25 mouse cellular contexts compared by ENCODE assay signal in the genomic region with DNA sequence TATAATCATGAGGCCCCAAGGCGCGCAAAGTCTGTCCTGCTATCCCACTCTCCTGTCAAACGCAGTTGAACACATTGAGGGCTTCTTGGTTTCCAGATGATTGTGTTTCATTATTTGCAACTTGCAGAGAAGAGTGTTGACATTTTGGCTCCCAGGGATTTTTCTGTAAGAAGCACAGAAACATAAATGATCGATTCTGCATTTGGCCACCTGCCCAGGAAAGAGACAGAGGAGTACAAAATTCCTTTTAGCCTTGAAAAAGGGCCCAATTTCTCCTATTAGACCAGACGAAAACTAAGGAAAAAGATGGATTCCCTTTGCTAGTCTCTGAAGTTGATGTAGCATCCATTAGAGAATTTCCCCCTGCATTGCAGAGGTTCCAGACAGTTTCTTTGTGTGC.
A peak's percentile ranks its signal among the peaks of the same experiment; 100 is the strongest.
DNase-seq lines count a peak whose midpoint lies in the region; ATAC-seq and TF ChIP-seq lines count a peak whose summit lies in the region.
"Had no signal": no experiment of that assay in that cellular context is flagged by ENCODE, and none has a peak within 500 bp of the region (broad histone marks: within the 10 kb centered on the region; RNA-seq: fewer than 3 reads in every experiment).

No protein-coding gene starts in this region.

- DNase-seq in forebrain, embryonic 11.5 days (ENCODE audit: low spot score), result no peak
- no peak for DNase-seq in forebrain, postnatal 0 days
- no peak for DNase-seq in midbrain, embryonic 10.5 days (ENCODE audit: low spot score)
- no peak for DNase-seq in midbrain, embryonic 11.5 days (ENCODE audit: low spot score, missing footprints)
- DNase-seq in retina, postnatal 1 day, result peak; percentile 44
- no peak for DNase-seq in cerebellum, adult 9-10 months
- DNase-seq: adrenal gland, postnatal 25 days; cerebellum, adult 11-12 months; cerebellum, postnatal 36 days; gastrocnemius, postnatal 10 days; heart, adult 11 months; heart, postnatal 4 days; kidney, adult 9 months; kidney, postnatal 25 days; lung, postnatal 14 days; right cerebral cortex, postnatal 14 days; spleen, adult 18-20 months had no signal

- no peak overlapping the region for H3K9ac ChIP-seq in forebrain, embryonic 11.5 days (ENCODE audit: low read length)
- H3K9ac ChIP-seq in forebrain, postnatal 0 days, result no peak overlapping the region
- H3K9ac ChIP-seq in midbrain, embryonic 11.5 days (ENCODE audit: low read length), result no peak overlapping the region
- H3K9ac ChIP-seq in forebrain, embryonic 13.5 days, result no peak overlapping the region
- H3K9ac ChIP-seq: intestine, embryonic 15.5 days; limb, embryonic 13.5 days; neural tube, embryonic 13.5 days had no signal

- peak overlapping the region; percentile 68; the same call in 1 of the 2 replicates for H3K27ac ChIP-seq in forebrain, embryonic 11.5 days (ENCODE audit: low read depth, low read length)
- no peak overlapping the region for H3K27ac ChIP-seq in forebrain, postnatal 0 days (ENCODE audit: low read depth, low read length)
- peak overlapping the region; percentile 79 for H3K27ac ChIP-seq in midbrain, embryonic 10.5 days (replicated peaks)
- H3K27ac ChIP-seq in midbrain, embryonic 11.5 days (ENCODE audit: low read depth, low read length), result no peak overlapping the region
- peak overlapping the region; percentile 54 for H3K27ac ChIP-seq in forebrain, embryonic 13.5 days
- H3K27ac ChIP-seq: intestine, embryonic 15.5 days; limb, embryonic 13.5 days; neural tube, embryonic 13.5 days had no signal

- H3K9me3 ChIP-seq in forebrain, embryonic 11.5 days (ENCODE audit: control insufficient read depth, low read length), result no peaks in the 10 kb centered on the region
- no peaks in the 10 kb centered on the region for H3K9me3 ChIP-seq in forebrain, postnatal 0 days (ENCODE audit: low read length)
- H3K9me3 ChIP-seq in midbrain, embryonic 10.5 days (replicated peaks), result no peaks in the 10 kb centered on the region
- H3K9me3 ChIP-seq in midbrain, embryonic 11.5 days (ENCODE audit: control insufficient read depth, low read length), result no peaks in the 10 kb centered on the region
- no peaks in the 10 kb centered on the region for H3K9me3 ChIP-seq in forebrain, embryonic 13.5 days (replicated peaks)
- H3K9me3 ChIP-seq: intestine, embryonic 15.5 days; limb, embryonic 13.5 days; neural tube, embryonic 13.5 days had no signal

- TF ChIP-seq CTCF in forebrain, postnatal 0 days (IDR thresholded peaks at IDR 0.05; ENCODE audit: low read depth), result no peak

- 81% methylated on average over 5 of the region's 5 CpGs for WGBS in forebrain, embryonic 11.5 days
- 44% methylated on average over 5 of the region's 5 CpGs for WGBS in forebrain, postnatal 0 days
- 93% methylated on average over 5 of the region's 5 CpGs for WGBS in midbrain, embryonic 10.5 days
- 94% methylated on average over 5 of the region's 5 CpGs for WGBS in midbrain, embryonic 11.5 days
- 54% methylated on average over 5 of the region's 5 CpGs for WGBS in forebrain, embryonic 13.5 days

- H3K4me1 ChIP-seq in forebrain, embryonic 11.5 days (replicated peaks; ENCODE audit: control insufficient read depth, insufficient read depth, low read length), result peaks cover 10% of the 10 kb centered on the region; the same call in 1 of the 2 replicates
- H3K4me1 ChIP-seq in forebrain, postnatal 0 days (ENCODE audit: insufficient read depth), result 0 out of 2 replicates have a peak, but pooled peaks cover 3% of the 10 kb centered on the region
- peaks cover 24% of the 10 kb centered on the region for H3K4me1 ChIP-seq in midbrain, embryonic 10.5 days
- H3K4me1 ChIP-seq in midbrain, embryonic 11.5 days (ENCODE audit: control insufficient read depth, insufficient read depth, low read length), result peaks cover 7% of the 10 kb centered on the region; the same call in 1 of the 2 replicates
- H3K4me1 ChIP-seq in forebrain, embryonic 13.5 days, result peaks cover 25% of the 10 kb centered on the region
- H3K4me1 ChIP-seq: intestine, embryonic 15.5 days; limb, embryonic 13.5 days; megakaryocyte, embryonic 14.5 days had no signal

- H3K36me3 ChIP-seq in forebrain, embryonic 11.5 days (ENCODE audit: control insufficient read depth, insufficient read depth, low read length), result no peaks in the 10 kb centered on the region
- H3K36me3 ChIP-seq in forebrain, postnatal 0 days (ENCODE audit: insufficient read depth), result no peaks in the 10 kb centered on the region
- H3K36me3 ChIP-seq in midbrain, embryonic 10.5 days, result no peaks in the 10 kb centered on the region
- no peaks in the 10 kb centered on the region for H3K36me3 ChIP-seq in midbrain, embryonic 11.5 days (ENCODE audit: control insufficient read depth, insufficient read depth, low read length)
- no peaks in the 10 kb centered on the region; the same call in 1 of the 2 replicates for H3K36me3 ChIP-seq in forebrain, embryonic 13.5 days (ENCODE audit: poor library complexity, severe bottlenecking)
- H3K36me3 ChIP-seq: G1E; intestine, embryonic 15.5 days; limb, embryonic 13.5 days; neural tube, embryonic 13.5 days had no signal

- ATAC-seq in forebrain, embryonic 11.5 days (replicated peaks; ENCODE audit: low FRiP score), result no peak
- ATAC-seq in forebrain, postnatal 0 days, result no peak
- no peak for ATAC-seq in midbrain, embryonic 11.5 days (ENCODE audit: low FRiP score)
- ATAC-seq in forebrain, embryonic 13.5 days, result no peak
- ATAC-seq in megakaryocyte progenitor cell, adult 5-6 weeks (replicated peaks; ENCODE audit: poor library complexity), result no peak
- ATAC-seq: intestine, embryonic 15.5 days had no signal

- no peak overlapping the region for H3K4me3 ChIP-seq in forebrain, embryonic 11.5 days (ENCODE audit: low read depth, low read length)
- no peak overlapping the region for H3K4me3 ChIP-seq in forebrain, postnatal 0 days (ENCODE audit: low read depth, low read length)
- H3K4me3 ChIP-seq in midbrain, embryonic 10.5 days, result no peak overlapping the region
- no peak overlapping the region for H3K4me3 ChIP-seq in midbrain, embryonic 11.5 days (ENCODE audit: low read depth, low read length)
- H3K4me3 ChIP-seq in forebrain, embryonic 13.5 days, result no peak overlapping the region
- H3K4me3 ChIP-seq: erythroblast, embryonic 14.5 days; intestine, embryonic 15.5 days; limb, embryonic 13.5 days; megakaryocyte, embryonic 14.5 days; neural tube, embryonic 13.5 days had no signal

- no peak overlapping the region for H3K4me2 ChIP-seq in forebrain, embryonic 11.5 days (ENCODE audit: low read depth, low read length, severe bottlenecking)
- no peak overlapping the region for H3K4me2 ChIP-seq in forebrain, postnatal 0 days (ENCODE audit: low read depth)
- no peak overlapping the region for H3K4me2 ChIP-seq in midbrain, embryonic 11.5 days
- no peak overlapping the region for H3K4me2 ChIP-seq in forebrain, embryonic 13.5 days
- H3K4me2 ChIP-seq: intestine, embryonic 15.5 days; limb, embryonic 13.5 days; neural tube, embryonic 13.5 days had no signal

- no peaks in the 10 kb centered on the region for H3K27me3 ChIP-seq in forebrain, embryonic 11.5 days (ENCODE audit: control insufficient read depth, insufficient read depth, low read length)
- H3K27me3 ChIP-seq in forebrain, postnatal 0 days (ENCODE audit: insufficient read depth, low read length), result no peaks in the 10 kb centered on the region
- H3K27me3 ChIP-seq in midbrain, embryonic 10.5 days (ENCODE audit: low read depth, poor library complexity, severe bottlenecking), result no peaks in the 10 kb centered on the region
- no peaks in the 10 kb centered on the region for H3K27me3 ChIP-seq in midbrain, embryonic 11.5 days (ENCODE audit: control insufficient read depth, insufficient read depth, low read length)
- H3K27me3 ChIP-seq in forebrain, embryonic 13.5 days, result no peaks in the 10 kb centered on the region
- H3K27me3 ChIP-seq: intestine, embryonic 15.5 days; limb, embryonic 13.5 days; megakaryocyte, embryonic 14.5 days; neural tube, embryonic 13.5 days had no signal

Comparison
In these comparisons a context has a peak if more than half of its experiments do, and no peak if none do; other contexts are left out.
1. H3K27ac ChIP-seq: peak in forebrain, embryonic 11.5 days (single experiment), midbrain, embryonic 10.5 days (single experiment) and forebrain, embryonic 13.5 days (single experiment); none in forebrain, postnatal 0 days (single experiment) and midbrain, embryonic 11.5 days (single experiment).